Mouse (Mus musculus): ENCODE data around the gene Gm17359. TPM values are rescaled to one million over a fixed set of nuclear protein-coding genes. Genes with fewer than 3 reads are reported as not detected.
"Not testable (repeated sequence)": the region's sequence is repeated elsewhere in the genome, so short reads cannot be mapped to it uniquely, and the experiment has no call there.

Gm17359 gene
- polyA plus RNA-seq, 1 experiment from 2014 or later, result not detected

DNA sequence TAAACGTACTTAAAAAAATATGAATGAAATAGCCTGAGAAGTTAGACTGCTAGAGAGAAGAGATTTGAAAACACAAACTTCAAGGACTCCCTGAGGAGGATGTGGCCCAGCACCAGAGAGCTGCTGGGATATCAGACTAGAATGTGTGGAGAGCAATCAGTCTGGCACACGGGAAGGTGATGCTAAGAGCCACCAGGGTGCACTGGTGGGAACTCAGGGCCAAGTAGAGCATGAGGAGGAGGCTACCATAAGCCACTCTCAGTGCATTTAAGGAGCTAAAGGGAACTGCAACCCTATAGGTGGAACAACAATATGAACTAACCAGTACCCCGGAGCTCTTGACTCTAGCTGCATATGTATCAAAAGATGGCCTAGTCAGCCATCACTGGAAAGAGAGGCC is 110.2 kb downstream of the Gm17359 start:
- H3K4me2 ChIP-seq (ENCODE audit: low read length); H3K36me3 ChIP-seq (ENCODE audit: control insufficient read depth, insufficient read depth, low read length); H3K9ac ChIP-seq (ENCODE audit: low read depth, low read length); H3K4me1 ChIP-seq (ENCODE audit: control insufficient read depth, insufficient read depth, low read depth, low read length); H3K9me3 ChIP-seq (ENCODE audit: control insufficient read depth, low read length); H3K4me3 ChIP-seq (ENCODE audit: low read length); H3K27me3 ChIP-seq (replicated peaks; ENCODE audit: control insufficient read depth, insufficient read depth, low read length); H3K27ac ChIP-seq (ENCODE audit: low read depth, low read length); ATAC-seq: not testable (repeated sequence)
- 83% methylated on average over 3 of the region's 3 CpGs for WGBS

DNA sequence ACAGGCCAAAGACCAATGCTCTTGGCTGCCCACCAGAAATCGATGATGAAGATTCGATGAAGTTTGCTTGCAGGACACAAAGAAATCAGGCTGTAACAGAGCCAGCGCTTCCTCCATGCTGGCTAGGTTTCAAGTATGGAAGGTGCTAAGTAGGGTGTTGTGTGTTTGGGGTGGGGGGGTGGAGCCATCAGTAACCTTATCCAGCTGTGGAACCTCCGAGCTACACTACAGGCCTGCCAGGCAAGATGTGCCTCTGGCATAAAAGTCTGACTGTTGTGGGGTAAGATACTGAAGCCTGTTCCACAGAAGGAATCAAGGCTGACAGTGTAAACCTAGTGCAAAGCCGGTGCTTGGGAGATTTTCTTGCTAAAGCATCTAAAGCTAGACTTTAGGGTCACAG is 112.0 kb downstream of the Gm17359 start:
- Histone ChIP-seq H3K27ac (ENCODE audit: low read depth, low read length) (no peak overlapping the region), H3K27me3 (replicated peaks; ENCODE audit: control insufficient read depth, insufficient read depth, low read length) (no peaks in the 10 kb centered on the region), H3K4me2 (ENCODE audit: low read length) (no peak overlapping the region), H3K4me1 (ENCODE audit: control insufficient read depth, insufficient read depth, low read depth, low read length) (no peaks in the 10 kb centered on the region), H3K9me3 (ENCODE audit: control insufficient read depth, low read length) (no peaks in the 10 kb centered on the region; the same call in 1 of the 2 replicates), H3K4me3 (ENCODE audit: low read length) (no peak overlapping the region), H3K9ac (ENCODE audit: low read depth, low read length) (no peak overlapping the region), H3K36me3 (ENCODE audit: control insufficient read depth, insufficient read depth, low read length) (no peaks in the 10 kb centered on the region)
- whole genome bisulfite sequencing, result 79% methylated on average over 5 of the region's 5 CpGs
- no peak for ATAC-seq

DNA sequence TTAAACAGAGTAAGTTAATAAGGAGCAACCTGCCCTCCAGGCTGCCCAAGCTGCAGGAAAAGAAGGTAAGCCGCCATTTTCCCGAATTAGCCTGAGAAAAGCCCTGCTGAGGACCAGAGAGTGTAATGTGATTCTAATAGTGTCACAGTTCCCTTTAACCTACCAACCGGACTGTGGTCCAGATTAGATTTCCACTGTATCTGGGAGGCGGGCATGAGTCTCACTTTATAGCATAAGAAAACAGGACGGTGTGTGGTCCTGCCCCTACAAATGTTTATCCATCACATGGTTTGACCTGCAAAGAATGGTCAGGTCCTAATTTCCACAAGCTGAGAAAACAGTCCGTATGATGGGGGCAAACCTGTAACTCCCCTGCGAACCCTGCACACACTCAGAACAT is 112.9 kb downstream of the Gm17359 start:
- Histone ChIP-seq H3K36me3 (ENCODE audit: control insufficient read depth, insufficient read depth, low read length) (no peaks in the 10 kb centered on the region), H3K4me3 (ENCODE audit: low read length) (no peak overlapping the region), H3K27ac (ENCODE audit: low read depth, low read length) (no peak overlapping the region), H3K27me3 (replicated peaks; ENCODE audit: control insufficient read depth, insufficient read depth, low read length) (no peaks in the 10 kb centered on the region), H3K9ac (ENCODE audit: low read depth, low read length) (no peak overlapping the region), H3K4me2 (ENCODE audit: low read length) (no peak overlapping the region), H3K4me1 (ENCODE audit: control insufficient read depth, insufficient read depth, low read depth, low read length) (no peaks in the 10 kb centered on the region), H3K9me3 (ENCODE audit: control insufficient read depth, low read length) (no peaks in the 10 kb centered on the region)
- WGBS, result 80% methylated on average over 7 of the region's 7 CpGs
- no peak for ATAC-seq

DNA sequence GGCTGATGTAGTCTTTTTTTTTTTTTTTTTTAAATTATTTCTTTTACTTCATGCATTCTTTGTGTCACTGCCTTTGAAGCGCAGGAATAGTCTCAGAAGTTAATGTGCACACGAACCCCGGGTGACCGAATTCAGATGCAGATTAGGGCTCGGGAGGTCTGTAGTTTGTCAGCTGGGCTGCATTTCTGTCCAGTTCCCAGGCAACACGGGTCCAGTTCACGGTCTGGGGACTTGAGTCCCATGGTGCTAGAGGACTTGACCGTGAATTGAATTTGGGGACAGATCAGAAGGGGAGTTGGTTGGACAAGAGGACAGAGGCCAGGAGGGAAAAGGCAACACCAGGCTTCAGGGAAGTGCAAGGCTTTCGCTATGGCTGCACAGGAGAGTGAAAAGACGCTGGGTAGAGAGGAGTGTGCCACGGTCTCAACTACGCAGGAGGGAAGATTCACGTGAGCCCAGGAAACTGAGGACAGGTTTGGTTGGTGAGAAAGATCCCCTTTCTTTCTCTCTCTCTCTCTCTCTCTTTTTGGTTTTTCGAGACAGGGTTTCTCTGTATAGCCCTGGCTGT is 116.3 kb downstream of the Gm17359 start:
- 33% methylated on average over 14 of the region's 14 CpGs for WGBS
- ATAC-seq, result peak; percentile 83

DNA sequence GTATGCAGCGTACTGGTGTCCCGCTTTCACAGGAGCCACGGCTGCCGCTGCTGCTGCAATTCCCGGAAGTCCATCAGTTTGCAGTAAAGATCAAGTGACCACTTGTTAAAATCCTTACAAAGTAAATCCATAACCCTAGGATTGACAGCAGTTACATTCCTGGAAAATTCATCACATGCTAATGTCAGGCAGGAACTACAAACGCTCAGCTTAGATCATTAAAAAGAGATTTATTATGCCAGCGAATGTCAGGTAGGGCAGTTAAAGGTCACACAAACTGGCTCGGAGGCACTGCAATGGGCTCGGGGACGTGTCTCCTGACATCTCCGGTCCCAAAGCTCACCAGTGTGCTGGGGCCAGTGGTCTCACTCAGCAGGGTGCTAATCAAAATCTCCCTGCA is 119.3 kb downstream of the Gm17359 start:
- Histone ChIP-seq H3K36me3 (ENCODE audit: control insufficient read depth, insufficient read depth, low read length) (peaks cover 8% of the 10 kb centered on the region), H3K27me3 (replicated peaks; ENCODE audit: control insufficient read depth, insufficient read depth, low read length) (no peaks in the 10 kb centered on the region), H3K4me2 (ENCODE audit: low read length) (no peak overlapping the region), H3K4me3 (ENCODE audit: low read length) (no peak overlapping the region), H3K27ac (ENCODE audit: low read depth, low read length) (no peak overlapping the region), H3K9me3 (ENCODE audit: control insufficient read depth, low read length) (no peaks in the 10 kb centered on the region), H3K9ac (ENCODE audit: low read depth, low read length) (no peak overlapping the region), H3K4me1 (ENCODE audit: control insufficient read depth, insufficient read depth, low read depth, low read length) (no peaks in the 10 kb centered on the region)
- no peak for ATAC-seq
- WGBS, result 62% methylated on average over 11 of the region's 11 CpGs

More for the DNA sequence above, 116.3 kb downstream of the Gm17359 start:
- H3K9me3 ChIP-seq (ENCODE audit: control insufficient read depth, low read length), result no peaks in the 10 kb centered on the region
- H3K27me3 ChIP-seq (replicated peaks; ENCODE audit: control insufficient read depth, insufficient read depth, low read length), result no peaks in the 10 kb centered on the region
- H3K9ac ChIP-seq (ENCODE audit: low read depth, low read length), result no peak overlapping the region
- no peak overlapping the region; the same call in 1 of the 2 replicates for H3K4me2 ChIP-seq (ENCODE audit: low read length)
- no peaks in the 10 kb centered on the region for H3K36me3 ChIP-seq (ENCODE audit: control insufficient read depth, insufficient read depth, low read length)
- no peak overlapping the region for H3K4me3 ChIP-seq (ENCODE audit: low read length)
- no peaks in the 10 kb centered on the region for H3K4me1 ChIP-seq (ENCODE audit: control insufficient read depth, insufficient read depth, low read depth, low read length)
- H3K27ac ChIP-seq (ENCODE audit: low read depth, low read length), result no peak overlapping the region

DNA sequence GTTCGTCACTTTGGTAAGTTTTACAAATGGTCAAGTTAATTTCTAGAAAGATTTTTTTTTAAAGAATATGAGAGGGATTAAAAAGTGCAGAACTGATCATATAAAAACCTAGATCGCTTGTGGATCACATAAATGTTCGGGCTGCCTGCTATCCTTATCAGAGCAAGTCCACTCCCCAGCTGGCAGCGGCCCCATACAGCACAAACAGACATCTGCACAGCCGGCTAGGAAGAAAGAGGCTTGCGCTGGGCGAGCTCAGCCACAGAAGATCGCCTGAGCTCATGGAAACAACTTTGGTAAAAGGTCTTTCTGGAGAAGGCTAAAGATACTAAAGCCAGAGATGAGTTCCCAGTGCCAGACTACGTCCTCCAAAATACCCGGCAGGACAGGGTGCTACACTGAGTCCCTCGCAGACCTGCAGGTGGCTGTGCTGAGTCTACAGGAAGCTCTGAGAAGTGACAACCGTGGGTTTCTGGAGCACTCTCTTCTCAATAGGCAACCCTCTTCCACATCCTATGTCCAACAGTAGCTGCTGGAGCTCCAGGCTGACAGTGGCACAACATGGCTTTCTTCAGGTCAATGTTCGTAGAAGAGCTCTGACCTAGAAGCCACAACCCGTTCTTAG is 122.3 kb downstream of the Gm17359 start:
- Histone ChIP-seq H3K27me3 (replicated peaks; ENCODE audit: control insufficient read depth, insufficient read depth, low read length) (no peaks in the 10 kb centered on the region), H3K27ac (ENCODE audit: low read depth, low read length) (no peak overlapping the region), H3K9ac (ENCODE audit: low read depth, low read length) (no peak overlapping the region), H3K9me3 (ENCODE audit: control insufficient read depth, low read length) (no peaks in the 10 kb centered on the region), H3K4me1 (ENCODE audit: control insufficient read depth, insufficient read depth, low read depth, low read length) (no peaks in the 10 kb centered on the region), H3K4me3 (ENCODE audit: low read length) (no peak overlapping the region), H3K36me3 (ENCODE audit: control insufficient read depth, insufficient read depth, low read length) (peaks cover 16% of the 10 kb centered on the region), H3K4me2 (ENCODE audit: low read length) (no peak overlapping the region)
- 87% methylated on average over 14 of the region's 14 CpGs for WGBS
- no peak for ATAC-seq

DNA sequence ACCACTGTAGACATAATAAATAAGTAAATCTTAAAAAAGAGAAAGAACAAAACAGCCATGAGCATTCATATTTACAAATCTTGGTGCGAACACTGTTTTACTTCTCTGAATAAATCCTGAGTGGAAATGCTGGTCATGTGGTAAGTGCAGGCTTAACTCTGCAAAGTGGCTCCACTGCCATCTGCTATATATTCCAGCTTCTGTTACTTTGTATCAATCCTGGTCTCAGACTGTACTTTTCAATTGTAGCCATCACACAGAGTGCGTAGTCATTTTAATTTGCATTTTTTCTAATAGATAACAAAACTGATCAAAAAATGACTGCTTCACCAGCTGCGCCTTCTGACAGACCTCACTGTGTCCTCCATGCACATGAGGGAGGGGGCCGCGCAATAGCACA is 133.0 kb downstream of the Gm17359 start:
- H3K4me3 ChIP-seq (ENCODE audit: low read length), result no peak overlapping the region
- 95% methylated on average over 5 of the region's 5 CpGs for WGBS
- no peak for ATAC-seq

DNA sequence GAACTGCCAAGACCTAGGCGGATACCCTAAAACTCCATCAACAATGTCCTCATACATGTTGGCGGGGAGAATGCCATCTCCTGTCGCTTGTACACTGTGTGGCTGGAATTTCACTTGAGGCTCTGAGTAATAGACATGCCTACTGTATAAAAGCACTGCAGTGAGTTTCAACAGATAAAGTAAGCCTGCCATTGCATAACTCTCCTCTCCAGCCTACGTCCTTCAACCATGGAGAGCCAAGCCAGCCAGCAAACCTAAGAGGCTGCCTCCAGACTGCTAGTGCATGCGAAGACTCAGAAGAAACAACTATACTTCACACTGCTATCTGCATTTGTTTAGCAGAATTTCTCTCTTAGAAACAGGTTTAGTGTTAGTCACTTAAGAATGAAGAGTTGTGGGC is 135.9 kb downstream of the Gm17359 start:
- H3K9me3 ChIP-seq (ENCODE audit: control insufficient read depth, low read length), result no peaks in the 10 kb centered on the region
- H3K9ac ChIP-seq (ENCODE audit: low read depth, low read length), result no peak overlapping the region
- no peaks in the 10 kb centered on the region for H3K27me3 ChIP-seq (replicated peaks; ENCODE audit: control insufficient read depth, insufficient read depth, low read length)
- WGBS, result 97% methylated on average over 5 of the region's 5 CpGs
- peaks cover 9% of the 10 kb centered on the region; the same call in 1 of the 2 replicates for H3K36me3 ChIP-seq (ENCODE audit: control insufficient read depth, insufficient read depth, low read length)
- no peak for ATAC-seq
- no peak overlapping the region for H3K27ac ChIP-seq (ENCODE audit: low read depth, low read length)
- no peak overlapping the region for H3K4me2 ChIP-seq (ENCODE audit: low read length)
- H3K4me1 ChIP-seq (ENCODE audit: control insufficient read depth, insufficient read depth, low read depth, low read length), result peaks cover 7% of the 10 kb centered on the region; the same call in 1 of the 2 replicates
- no peak overlapping the region for H3K4me3 ChIP-seq (ENCODE audit: low read length)

More for the DNA sequence above, 133.0 kb downstream of the Gm17359 start:
- Histone ChIP-seq H3K9ac (ENCODE audit: low read depth, low read length) (no peak overlapping the region), H3K27ac (ENCODE audit: low read depth, low read length) (no peak overlapping the region), H3K9me3 (ENCODE audit: control insufficient read depth, low read length) (no peaks in the 10 kb centered on the region), H3K4me2 (ENCODE audit: low read length) (no peak overlapping the region), H3K27me3 (replicated peaks; ENCODE audit: control insufficient read depth, insufficient read depth, low read length) (no peaks in the 10 kb centered on the region), H3K4me1 (ENCODE audit: control insufficient read depth, insufficient read depth, low read depth, low read length) (no peaks in the 10 kb centered on the region), H3K36me3 (ENCODE audit: control insufficient read depth, insufficient read depth, low read length) (peaks cover 12% of the 10 kb centered on the region; the same call in 1 of the 2 replicates)

DNA sequence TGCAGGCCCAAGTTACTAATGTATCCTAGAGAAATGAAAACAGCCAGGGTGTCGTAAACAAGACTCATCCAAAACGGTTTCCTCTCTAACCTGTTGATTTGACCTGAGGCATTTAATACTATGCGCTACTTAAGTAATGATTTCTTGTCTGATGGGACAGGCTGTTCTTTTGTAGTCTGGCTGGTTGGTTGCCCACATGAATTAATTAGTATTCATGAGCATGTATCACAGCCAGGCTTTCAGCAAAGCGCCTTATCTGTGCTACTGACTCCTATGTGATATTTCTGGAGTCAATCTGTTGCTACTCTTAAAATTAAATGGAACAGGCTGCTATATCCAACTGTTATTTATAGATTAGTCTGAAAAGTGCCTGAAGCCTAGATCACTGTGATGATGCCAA is 138.4 kb downstream of the Gm17359 start:
- 29% methylated on average over 4 of the region's 4 CpGs for WGBS
- peak; percentile 63 for ATAC-seq
- Histone ChIP-seq H3K4me1 (ENCODE audit: control insufficient read depth, insufficient read depth, low read depth, low read length) (peaks cover 7% of the 10 kb centered on the region; the same call in 1 of the 2 replicates), H3K27ac (ENCODE audit: low read depth, low read length) (no peak overlapping the region), H3K4me3 (ENCODE audit: low read length) (no peak overlapping the region), H3K4me2 (ENCODE audit: low read length) (no peak overlapping the region), H3K9ac (ENCODE audit: low read depth, low read length) (no peak overlapping the region), H3K36me3 (ENCODE audit: control insufficient read depth, insufficient read depth, low read length) (0 out of 2 replicates have a peak, but pooled peaks cover 2% of the 10 kb centered on the region), H3K27me3 (replicated peaks; ENCODE audit: control insufficient read depth, insufficient read depth, low read length) (no peaks in the 10 kb centered on the region), H3K9me3 (ENCODE audit: control insufficient read depth, low read length) (no peaks in the 10 kb centered on the region)
